Comparison of ENCODE assay signal across 18 mouse cellular contexts in the genomic region with DNA sequence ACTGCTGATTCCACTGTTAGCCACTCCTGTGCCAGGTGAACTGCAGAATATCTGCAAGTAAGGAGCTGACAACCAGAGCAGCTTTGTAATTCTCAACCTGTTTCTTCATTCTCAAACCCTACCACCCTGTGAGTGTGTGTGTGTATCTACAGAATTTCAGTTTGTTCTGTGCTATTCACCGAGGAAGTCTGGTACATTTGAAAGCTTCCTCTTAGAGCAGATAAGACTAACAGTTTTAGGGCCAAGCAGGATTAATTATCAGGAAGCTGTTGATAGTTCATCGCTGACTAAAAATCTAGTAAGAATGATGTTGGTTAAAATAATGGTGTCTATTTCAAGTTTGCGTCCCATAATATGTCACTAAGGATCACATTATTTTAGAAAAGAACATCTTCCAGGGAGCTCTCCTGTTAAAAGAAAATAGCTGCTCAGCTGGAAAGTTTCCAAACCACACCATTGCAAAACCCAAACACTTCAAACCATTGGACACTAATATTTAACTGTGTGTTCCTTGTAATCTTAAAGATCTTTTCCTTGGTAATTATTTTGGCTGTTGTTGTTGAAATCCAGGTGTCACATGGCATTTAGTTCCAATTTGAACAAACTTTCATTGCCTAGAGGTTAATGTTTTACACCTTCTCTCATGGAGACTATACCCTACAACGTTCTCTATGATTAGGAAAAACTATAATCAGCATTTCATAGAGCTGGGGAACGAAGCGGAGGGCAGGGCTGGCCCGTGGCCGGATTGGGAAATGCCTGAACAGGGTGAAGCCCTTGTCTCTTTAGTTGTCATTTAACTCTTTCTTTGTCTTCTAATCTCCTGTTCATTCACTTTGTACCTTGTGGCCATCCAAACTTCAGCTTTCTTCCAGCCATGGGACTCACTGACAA. TPM values are rescaled to one million over a fixed set of nuclear protein-coding genes. Genes with fewer than 3 reads are reported as not detected.
DNase-seq lines count a peak whose midpoint lies in the region; ATAC-seq and TF ChIP-seq lines count a peak whose summit lies in the region.
"Had no signal": no experiment of that assay in that cellular context is flagged by ENCODE, and none has a peak within 500 bp of the region (broad histone marks: within the 10 kb centered on the region; RNA-seq: fewer than 3 reads in every experiment).

No protein-coding gene starts in this region.

- no peak overlapping the region for H3K4me2 ChIP-seq in forebrain, embryonic 16.5 days (ENCODE audit: low read length)
- H3K4me2 ChIP-seq: liver, embryonic 13.5 days had no signal

- no peak overlapping the region for H3K4me3 ChIP-seq in heart, adult 2 months
- no peak overlapping the region for H3K4me3 ChIP-seq in brown adipose tissue, adult 24 weeks (ENCODE audit: insufficient read depth, low read depth, low read length)
- H3K4me3 ChIP-seq in macrophage (ENCODE audit: inconsistent target), result no peak overlapping the region
- no peak overlapping the region for H3K4me3 ChIP-seq in forebrain, embryonic 16.5 days (replicated peaks; ENCODE audit: low read length)
- H3K4me3 ChIP-seq: liver, embryonic 13.5 days had no signal

- no peaks in the 10 kb centered on the region for H3K79me2 ChIP-seq in heart, adult 2 months (replicated peaks; ENCODE audit: control insufficient read depth, insufficient read depth, low read length)
- no peaks in the 10 kb centered on the region for H3K79me2 ChIP-seq in macrophage (ENCODE audit: inconsistent target)

- ATAC-seq in forebrain, embryonic 16.5 days, result no peak
- ATAC-seq: forebrain, postnatal 0 days had no signal

- H3K27me3 ChIP-seq in heart, adult 2 months (ENCODE audit: control insufficient read depth, insufficient read depth, low read length), result no peaks in the 10 kb centered on the region
- H3K27me3 ChIP-seq in forebrain, embryonic 16.5 days (replicated peaks; ENCODE audit: control insufficient read depth, insufficient read depth, low read length), result no peaks in the 10 kb centered on the region
- H3K27me3 ChIP-seq: liver, embryonic 13.5 days had no signal

- TF ChIP-seq POLR2A in heart, adult 2 months (IDR thresholded peaks at IDR 0.05; ENCODE audit: insufficient read depth, low read depth, low read length), result no peak

- no peaks in the 10 kb centered on the region for H3K9me3 ChIP-seq in forebrain, embryonic 16.5 days (ENCODE audit: control insufficient read depth, low read length)
- H3K9me3 ChIP-seq: liver, embryonic 13.5 days had no signal

- no peak for TF ChIP-seq EP300 in heart, adult 2 months (IDR thresholded peaks at IDR 0.05; ENCODE audit: insufficient read depth, low read depth, low read length)

- no peaks in the 10 kb centered on the region for H3K36me3 ChIP-seq in heart, adult 2 months (ENCODE audit: control insufficient read depth, insufficient read depth, low read length)
- no peaks in the 10 kb centered on the region for H3K36me3 ChIP-seq in macrophage (ENCODE audit: inconsistent target)
- no peaks in the 10 kb centered on the region for H3K36me3 ChIP-seq in forebrain, embryonic 16.5 days (ENCODE audit: control insufficient read depth, insufficient read depth)
- H3K36me3 ChIP-seq: liver, embryonic 13.5 days had no signal

- TF ChIP-seq CTCF in heart, adult 2 months (IDR thresholded peaks at IDR 0.05), result no peak

- H3K4me1 ChIP-seq in heart, adult 2 months (ENCODE audit: control insufficient read depth, insufficient read depth, low read length), result no peaks in the 10 kb centered on the region; the same call in 1 of the 2 replicates
- H3K4me1 ChIP-seq in brown adipose tissue, adult 24 weeks (ENCODE audit: control insufficient read depth, insufficient read depth, insufficient read length, low read length), result no peaks in the 10 kb centered on the region
- H3K4me1 ChIP-seq in forebrain, embryonic 16.5 days (replicated peaks; ENCODE audit: control insufficient read depth, insufficient read depth, low read length), result no peaks in the 10 kb centered on the region

- DNase-seq in heart, adult 18-20 months, result peak; percentile 29 to 50
- DNase-seq in heart, adult 2 months, result no peak
- peak; percentile 90 for DNase-seq in 416B (ENCODE audit: low read depth)
- DNase-seq in layer of hippocampus, adult 9-11 months, result no peak
- DNase-seq in cerebellum, postnatal 25 days, result no peak
- DNase-seq: adrenal gland, postnatal 10 days; cerebellum, adult 11-12 months; forebrain, postnatal 0 days; heart, postnatal 36 days; liver, embryonic 13.5 days; midbrain, embryonic 14.5 days; right cerebral cortex, adult 18-20 months had no signal

- intact Hi-C loops in heart, adult 2 months (cut with DNase I), result loop anchor here (10.0 kb wide), 1 partner anchor 112 kb away; no protein-coding TSS in a partner anchor

- H3K9ac ChIP-seq in heart, adult 2 months (ENCODE audit: low read depth, low read length), result no peak overlapping the region
- H3K9ac ChIP-seq in forebrain, embryonic 16.5 days (replicated peaks; ENCODE audit: low read depth, low read length), result no peak overlapping the region
- H3K9ac ChIP-seq: forebrain, postnatal 0 days; liver, embryonic 13.5 days had no signal

- H3K27ac ChIP-seq in heart, adult 2 months, result no peak overlapping the region
- H3K27ac ChIP-seq in brown adipose tissue, adult 24 weeks (replicated peaks; ENCODE audit: low read depth, low read length), result 0 out of 2 replicates have a peak overlapping the region, but pooled peaks have one; percentile 0
- H3K27ac ChIP-seq in macrophage, result peak overlapping the region; percentile 7; the same call in 1 of the 2 replicates
- H3K27ac ChIP-seq in forebrain, embryonic 16.5 days (ENCODE audit: low read length), result no peak overlapping the region
- H3K27ac ChIP-seq: liver, embryonic 13.5 days had no signal

- WGBS in heart, adult 2 months, result 44% methylated on average over 8 of the region's 8 CpGs
- 6% methylated on average over 8 of the region's 8 CpGs for WGBS in macrophage (ENCODE audit: missing documents)
- 87% methylated on average over 8 of the region's 8 CpGs for WGBS in forebrain, embryonic 16.5 days

RNA-seq across cellular contexts. Expression of gene Tent5a, which starts 16.0 kb away (rescaled TPM):
- total RNA-seq in heart, adult 18-20 months (2021), result 10 to 100 TPM in 1 of 2 experiments, 1 to 10 TPM in 1; 9.8 to 10.6 TPM
- 10 to 100 TPM; 11.0 to 12.5 TPM for total RNA-seq in heart, adult 2 months (2021)
- polyA plus RNA-seq in heart, adult 2 months (2012; rRNA removed), result 3.2 and 5.1 TPM in 2 replicates
- polyA plus RNA-seq in brown adipose tissue, adult 24 weeks (2012; ENCODE audit: insufficient read depth, insufficient read length, missing spikeins), result 8.0 and 17.4 TPM in 2 replicates
- total RNA-seq in macrophage (2018; cell fraction: chromatin; rRNA removed), result 100 to 1,000 TPM in 1 of 26 experiments, 10 to 100 TPM in 24, 1 to 10 TPM in 1; 8.2 to 102 (median 46.3) TPM
- 10 to 100 TPM; 19.0 to 88.8 (median 58.9) TPM for total RNA-seq in macrophage (2018; cell fraction: cytosol; rRNA removed)
- 100 to 1,000 TPM in 8 of 26 experiments, 10 to 100 TPM in 18; 22.0 to 198 (median 84.5) TPM for total RNA-seq in macrophage (2018; cell fraction: nucleus; rRNA removed)
- 25.1 to 55.2 TPM (median 48.6 TPM) in 3 replicates for polyA plus RNA-seq in macrophage (2018)
- 2.2 and 2.7 TPM in 2 replicates for polyA plus RNA-seq in forebrain, embryonic 16.5 days (2015; fragmentation: Nextera tagmentation; extraction: Ambion mirVana)

RNA-seq across cellular contexts. Expression of gene Gm11114, which starts 30.6 kb away (rescaled TPM):
- total RNA-seq in heart, adult 18-20 months (2021), result not detected
- not detected for total RNA-seq in heart, adult 2 months (2021)
- polyA plus RNA-seq in heart, adult 2 months (2012; rRNA removed), result not detected in 2 replicates
- not detected in 2 replicates for polyA plus RNA-seq in brown adipose tissue, adult 24 weeks (2012; ENCODE audit: insufficient read depth, insufficient read length, missing spikeins)
- total RNA-seq in macrophage (2018; cell fraction: chromatin; rRNA removed), result not detected
- not detected for total RNA-seq in macrophage (2018; cell fraction: cytosol; rRNA removed)
- total RNA-seq in macrophage (2018; cell fraction: nucleus; rRNA removed), result not detected
- not detected in 3 replicates for polyA plus RNA-seq in macrophage (2018)
- not detected in 2 replicates for polyA plus RNA-seq in forebrain, embryonic 16.5 days (2015; fragmentation: Nextera tagmentation; extraction: Ambion mirVana)
- total RNA-seq: adrenal gland, postnatal 10 days; forebrain, postnatal 0 days; heart, postnatal 36 days had no signal
- polyA plus RNA-seq: forebrain, postnatal 0 days; intestine, embryonic 14.5 days; large intestine, adult 2 months; liver, embryonic 13.5 days; midbrain, embryonic 14.5 days; neural tube, embryonic 14.5 days had no signal

Comparison
In these comparisons a context has a peak if more than half of its experiments do, and no peak if none do; other contexts are left out.
1. DNase-seq: peak in heart, adult 18-20 months (2 of 2) and 416B (single experiment); none in heart, adult 2 months (0 of 2), layer of hippocampus, adult 9-11 months (single experiment) and cerebellum, postnatal 25 days (0 of 2).
2. H3K27ac ChIP-seq: peak in brown adipose tissue, adult 24 weeks (single experiment) and macrophage (single experiment); none in heart, adult 2 months (single experiment) and forebrain, embryonic 16.5 days (single experiment).